Mouse (Mus musculus) heart, adult 2 months (tissue): ENCODE data around the gene A730049H05Rik.

Experiments
- CTCF ChIP-seq: fragments of 200-600 bp; IDR thresholded peaks from 2 replicates; pipeline ENCODE4 v1.8.1; 2022; ENCODE audit warnings: antibody characterized with exemption, mild to moderate bottlenecking, moderate library complexity
- POLR2A ChIP-seq: fragments of 200-500 bp; IDR thresholded peaks from 2 replicates; pipeline ENCODE4 v1.6.1; 2011; ENCODE audit warnings: mild to moderate bottlenecking, low read depth, low read length, control low read depth; ENCODE audit not compliant: insufficient read depth

- TF ChIP-seq CTCF (no peak), POLR2A (no peak)
Measured at GRCm38 (mm10) chr6:92883131-92883900, 67.0 kb downstream of the A730049H05Rik start.
